Mouse (Mus musculus): Measurements from ENCODE around the gene Defb13. TPM values are rescaled to one million over a fixed set of nuclear protein-coding genes. Genes with fewer than 3 reads are reported as not detected.
A peak's percentile ranks its signal among the peaks of the same experiment; 100 is the strongest.

Defb13 gene
- polyA plus RNA-seq, 1 experiment from 2014 or later: not detected

- WGBS: 4% methylated on average over 9 of the region's 9 CpGs
- Histone ChIP-seq H3K4me1 (ENCODE audit: control insufficient read depth, insufficient read depth, low read length) (no peaks in the 10 kb centered on the region), H3K9me3 (ENCODE audit: control insufficient read depth, low read depth, low read length) (no peaks in the 10 kb centered on the region), H3K27ac (ENCODE audit: low read length) (no peak overlapping the region), H3K9ac (replicated peaks; ENCODE audit: low read depth, low read length) (no peak overlapping the region), H3K36me3 (ENCODE audit: control insufficient read depth, insufficient read depth, low read length) (no peaks in the 10 kb centered on the region), H3K27me3 (ENCODE audit: control insufficient read depth, insufficient read depth, low read length) (no peaks in the 10 kb centered on the region), H3K4me2 (replicated peaks; ENCODE audit: low read depth, low read length) (no peak overlapping the region), H3K4me3 (ENCODE audit: low read depth, low read length) (no peak overlapping the region)
- no peak for ATAC-seq (ENCODE audit: insufficient number of reproducible peaks, insufficient read depth, low FRiP score, low read depth)
These were observed 8.8 kb downstream of the Defb13 start for GRCm38 (mm10) chr8:21955321-21955720.

- H3K27me3 ChIP-seq (ENCODE audit: control insufficient read depth, insufficient read depth, low read length): no peaks in the 10 kb centered on the region
- WGBS: 74% methylated on average over 3 of the region's 3 CpGs
- ATAC-seq (ENCODE audit: insufficient number of reproducible peaks, insufficient read depth, low FRiP score, low read depth): no peak
These were observed 9.8 kb downstream of the Defb13 start for GRCm38 (mm10) chr8:21956336-21956735.

GRCm38 (mm10) chr8:21958414-21958813 is 11.9 kb downstream of the Defb13 start, which contains the start of gene Fam90a1a:
Gene Fam90a1a (plus strand): TSS chr8:21958714.
- Histone ChIP-seq H3K9ac (replicated peaks; ENCODE audit: low read depth, low read length) (no peak within 1 kb of the TSS), H3K27me3 (ENCODE audit: control insufficient read depth, insufficient read depth, low read length) (no peaks in the 10 kb centered on the region), H3K4me3 (ENCODE audit: low read depth, low read length) (no peak within 1 kb of the TSS), H3K4me2 (replicated peaks; ENCODE audit: low read depth, low read length) (no peak within 1 kb of the TSS), H3K9me3 (ENCODE audit: control insufficient read depth, low read depth, low read length) (no peaks in the 10 kb centered on the region), H3K4me1 (ENCODE audit: control insufficient read depth, insufficient read depth, low read length) (no peaks in the 10 kb centered on the region), H3K36me3 (ENCODE audit: control insufficient read depth, insufficient read depth, low read length) (no peaks in the 10 kb centered on the region), H3K27ac (ENCODE audit: low read length) (no peak within 1 kb of the TSS)
- no peak for ATAC-seq (ENCODE audit: insufficient number of reproducible peaks, insufficient read depth, low FRiP score, low read depth)
- WGBS: 89% methylated on average over 2 of the region's 2 CpGs

More at GRCm38 (mm10) chr8:21956336-21956735, 9.8 kb downstream of the Defb13 start:
- Histone ChIP-seq H3K9me3 (ENCODE audit: control insufficient read depth, low read depth, low read length) (no peaks in the 10 kb centered on the region), H3K36me3 (ENCODE audit: control insufficient read depth, insufficient read depth, low read length) (no peaks in the 10 kb centered on the region), H3K9ac (replicated peaks; ENCODE audit: low read depth, low read length) (no peak overlapping the region), H3K4me1 (ENCODE audit: control insufficient read depth, insufficient read depth, low read length) (no peaks in the 10 kb centered on the region), H3K27ac (ENCODE audit: low read length) (no peak overlapping the region), H3K4me2 (replicated peaks; ENCODE audit: low read depth, low read length) (no peak overlapping the region), H3K4me3 (ENCODE audit: low read depth, low read length) (no peak overlapping the region)

DNA sequence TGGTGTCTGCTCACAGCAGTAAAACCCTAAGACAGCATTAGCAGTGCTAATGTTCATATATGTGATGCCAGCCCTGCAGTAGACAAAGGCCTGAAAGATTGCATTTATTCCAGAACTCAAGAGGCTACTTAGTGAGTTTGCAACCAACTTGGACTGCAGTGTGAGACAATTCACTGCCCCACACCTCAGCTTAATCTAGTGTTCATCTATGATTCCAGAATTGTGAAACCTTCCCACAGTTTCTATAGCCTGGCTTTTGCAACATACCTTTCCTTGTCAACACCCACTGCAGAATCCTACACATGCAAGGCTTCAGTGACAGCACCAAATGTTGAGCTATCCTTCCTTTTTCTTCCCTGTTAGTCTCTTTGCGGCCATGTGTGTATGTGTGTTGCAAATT is 20.1 kb downstream of the Defb13 start:
- H3K27ac ChIP-seq (ENCODE audit: low read length): no peak overlapping the region
- H3K27me3 ChIP-seq (ENCODE audit: control insufficient read depth, insufficient read depth, low read length): no peaks in the 10 kb centered on the region
- no peak overlapping the region for H3K4me3 ChIP-seq (ENCODE audit: low read depth, low read length)
- ATAC-seq (ENCODE audit: insufficient number of reproducible peaks, insufficient read depth, low FRiP score, low read depth): no peak
- WGBS: 92% methylated on average over 1 of the region's 1 CpGs
- no peaks in the 10 kb centered on the region for H3K9me3 ChIP-seq (ENCODE audit: control insufficient read depth, low read depth, low read length)
- H3K4me1 ChIP-seq (ENCODE audit: control insufficient read depth, insufficient read depth, low read length): no peaks in the 10 kb centered on the region
- H3K36me3 ChIP-seq (ENCODE audit: control insufficient read depth, insufficient read depth, low read length): no peaks in the 10 kb centered on the region
- no peak overlapping the region for H3K4me2 ChIP-seq (replicated peaks; ENCODE audit: low read depth, low read length)
- H3K9ac ChIP-seq (replicated peaks; ENCODE audit: low read depth, low read length): no peak overlapping the region

GRCm38 (mm10) chr8:21969475-21969874 is 22.9 kb downstream of the Defb13 start, which contains the start of gene Ccdc70:
Gene Ccdc70 (plus strand): TSS chr8:21969775.
- Histone ChIP-seq H3K4me1 (ENCODE audit: control insufficient read depth, insufficient read depth, low read length) (no peaks in the 10 kb centered on the region), H3K4me3 (ENCODE audit: low read depth, low read length) (no peak within 1 kb of the TSS), H3K36me3 (ENCODE audit: control insufficient read depth, insufficient read depth, low read length) (no peaks in the 10 kb centered on the region), H3K4me2 (replicated peaks; ENCODE audit: low read depth, low read length) (no peak within 1 kb of the TSS), H3K27ac (ENCODE audit: low read length) (no peak within 1 kb of the TSS), H3K9ac (replicated peaks; ENCODE audit: low read depth, low read length) (no peak within 1 kb of the TSS), H3K9me3 (ENCODE audit: control insufficient read depth, low read depth, low read length) (no peaks in the 10 kb centered on the region), H3K27me3 (ENCODE audit: control insufficient read depth, insufficient read depth, low read length) (no peaks in the 10 kb centered on the region)
- no peak for ATAC-seq (ENCODE audit: insufficient number of reproducible peaks, insufficient read depth, low FRiP score, low read depth)
- WGBS: 71% methylated on average over 3 of the region's 3 CpGs

GRCm38 (mm10) chr8:21978193-21978592 is 31.6 kb downstream of the Defb13 start:
- WGBS: 68% methylated on average over 4 of the region's 4 CpGs

GRCm38 (mm10) chr8:21981664-21982337 is 35.2 kb downstream of the Defb13 start:
- Histone ChIP-seq H3K36me3 (ENCODE audit: control insufficient read depth, insufficient read depth, low read length) (no peaks in the 10 kb centered on the region), H3K9me3 (ENCODE audit: control insufficient read depth, low read depth, low read length) (no peaks in the 10 kb centered on the region), H3K4me3 (ENCODE audit: low read depth, low read length) (no peak overlapping the region), H3K27ac (ENCODE audit: low read length) (no peak overlapping the region), H3K4me1 (ENCODE audit: control insufficient read depth, insufficient read depth, low read length) (no peaks in the 10 kb centered on the region), H3K4me2 (replicated peaks; ENCODE audit: low read depth, low read length) (no peak overlapping the region), H3K9ac (replicated peaks; ENCODE audit: low read depth, low read length) (no peak overlapping the region), H3K27me3 (ENCODE audit: control insufficient read depth, insufficient read depth, low read length) (no peaks in the 10 kb centered on the region)
- no peak for ATAC-seq (ENCODE audit: insufficient number of reproducible peaks, insufficient read depth, low FRiP score, low read depth)
- 64% methylated on average over 8 of the region's 8 CpGs for WGBS

More at GRCm38 (mm10) chr8:21978193-21978592, 31.6 kb downstream of the Defb13 start:
- ATAC-seq (ENCODE audit: insufficient number of reproducible peaks, insufficient read depth, low FRiP score, low read depth): no peak
- Histone ChIP-seq H3K36me3 (ENCODE audit: control insufficient read depth, insufficient read depth, low read length) (no peaks in the 10 kb centered on the region), H3K4me1 (ENCODE audit: control insufficient read depth, insufficient read depth, low read length) (no peaks in the 10 kb centered on the region), H3K4me3 (ENCODE audit: low read depth, low read length) (no peak overlapping the region), H3K27ac (ENCODE audit: low read length) (no peak overlapping the region), H3K9me3 (ENCODE audit: control insufficient read depth, low read depth, low read length) (no peaks in the 10 kb centered on the region), H3K9ac (replicated peaks; ENCODE audit: low read depth, low read length) (no peak overlapping the region), H3K27me3 (ENCODE audit: control insufficient read depth, insufficient read depth, low read length) (no peaks in the 10 kb centered on the region), H3K4me2 (replicated peaks; ENCODE audit: low read depth, low read length) (no peak overlapping the region)

GRCm38 (mm10) chr8:21992184-21992583 is 45.6 kb downstream of the Defb13 start:
- 22% methylated on average over 6 of the region's 6 CpGs for WGBS
- Histone ChIP-seq H3K36me3 (ENCODE audit: control insufficient read depth, insufficient read depth, low read length) (no peaks in the 10 kb centered on the region), H3K4me3 (ENCODE audit: low read depth, low read length) (no peak overlapping the region), H3K9me3 (ENCODE audit: control insufficient read depth, low read depth, low read length) (no peaks in the 10 kb centered on the region), H3K9ac (replicated peaks; ENCODE audit: low read depth, low read length) (no peak overlapping the region), H3K4me2 (replicated peaks; ENCODE audit: low read depth, low read length) (no peak overlapping the region), H3K27me3 (ENCODE audit: control insufficient read depth, insufficient read depth, low read length) (no peaks in the 10 kb centered on the region), H3K27ac (ENCODE audit: low read length) (no peak overlapping the region), H3K4me1 (ENCODE audit: control insufficient read depth, insufficient read depth, low read length) (no peaks in the 10 kb centered on the region)
- ATAC-seq (ENCODE audit: insufficient number of reproducible peaks, insufficient read depth, low FRiP score, low read depth): peak; percentile 80; the same call in 1 of the 2 replicates

DNA sequence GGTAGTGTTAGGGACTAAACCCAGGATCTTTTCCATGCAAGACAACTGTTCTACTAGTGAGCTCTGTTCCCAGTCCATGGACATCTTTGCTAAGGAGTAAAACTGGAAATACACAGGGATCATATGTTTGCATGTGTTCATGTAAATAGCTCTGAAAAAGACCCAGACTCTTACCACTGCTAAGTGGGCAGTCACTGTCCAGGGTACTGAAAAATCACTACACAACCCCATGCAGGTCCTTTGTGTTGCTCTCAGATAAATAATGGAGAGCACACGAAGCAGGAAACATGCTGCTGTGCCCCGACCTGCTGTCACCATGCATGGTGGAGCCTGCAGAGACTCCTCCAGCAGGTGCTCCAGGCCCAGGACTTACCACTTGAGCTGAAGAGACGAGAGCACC is 48.6 kb downstream of the Defb13 start:
- ATAC-seq (ENCODE audit: insufficient number of reproducible peaks, insufficient read depth, low FRiP score, low read depth): no peak
- Histone ChIP-seq H3K4me2 (replicated peaks; ENCODE audit: low read depth, low read length) (no peak overlapping the region), H3K27me3 (ENCODE audit: control insufficient read depth, insufficient read depth, low read length) (no peaks in the 10 kb centered on the region), H3K4me1 (ENCODE audit: control insufficient read depth, insufficient read depth, low read length) (no peaks in the 10 kb centered on the region), H3K36me3 (ENCODE audit: control insufficient read depth, insufficient read depth, low read length) (no peaks in the 10 kb centered on the region), H3K9ac (replicated peaks; ENCODE audit: low read depth, low read length) (no peak overlapping the region), H3K9me3 (ENCODE audit: control insufficient read depth, low read depth, low read length) (no peaks in the 10 kb centered on the region), H3K4me3 (ENCODE audit: low read depth, low read length) (no peak overlapping the region), H3K27ac (ENCODE audit: low read length) (no peak overlapping the region)
- WGBS: 38% methylated on average over 3 of the region's 3 CpGs
